Mouse (Mus musculus) kidney, adult 2 months (tissue): ENCODE results near the gene AC161166.1.

ENCODE experiments used
- CTCF ChIP-seq: fragments of 200-500 bp; conservative IDR thresholded peaks from 2 replicates; pipeline ENCODE4 v1.5.1; 2011; ENCODE audit warnings: low read depth, mild to moderate bottlenecking, control low read depth, low read length, moderate library complexity, mixed read lengths; ENCODE audit not compliant: insufficient read depth, insufficient read length
- POLR2A ChIP-seq: fragments of 200-500 bp; IDR thresholded peaks from one replicate; pipeline ENCODE4 v1.6.1; 2011; ENCODE audit warnings: low read depth, low read length, control low read depth

DNA sequence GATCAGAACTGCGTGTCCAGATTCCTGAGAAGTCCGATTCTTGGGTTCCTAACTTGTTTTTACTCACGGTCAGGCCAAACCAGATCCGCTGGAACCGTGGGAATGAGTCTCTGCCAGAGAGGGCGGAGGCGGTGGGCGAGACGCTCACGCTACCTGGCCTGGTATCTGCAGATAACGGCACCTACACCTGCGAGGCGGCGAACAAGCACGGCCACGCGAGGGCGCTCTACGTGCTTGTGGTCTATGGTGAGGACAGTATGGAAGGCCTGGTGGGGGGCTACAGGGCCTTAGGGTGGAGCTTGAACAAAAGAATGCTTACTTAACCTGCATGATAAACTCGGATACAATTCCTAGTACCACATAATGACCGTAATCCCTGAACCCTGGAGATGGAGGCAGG is 10.8 kb downstream of the AC161166.1 start:
- TF ChIP-seq CTCF (peak; percentile 31), POLR2A (no peak)
